Mouse (Mus musculus): ENCODE data around the gene Arfip1. TPM values are rescaled to one million over a fixed set of nuclear protein-coding genes. Genes with fewer than 3 reads are reported as not detected.
A peak's percentile ranks its signal among the peaks of the same experiment; 100 is the strongest.

Arfip1 gene
- polyA plus RNA-seq, 1 experiment = 26.6 TPM

- no peak for TF ChIP-seq GATA1 (IDR thresholded peaks at IDR 0.05; ENCODE audit: low read length)
Observed at GRCm38 (mm10) chr3:84479293-84480005, 103.0 kb downstream of the Arfip1 start.

- TF ChIP-seq GATA1 (IDR thresholded peaks at IDR 0.05; ENCODE audit: low read length) = no peak
Observed at GRCm38 (mm10) chr3:84478896-84479292, 103.5 kb downstream of the Arfip1 start.

- no peak for TF ChIP-seq GATA1 (IDR thresholded peaks at IDR 0.05; ENCODE audit: low read length)
Observed at GRCm38 (mm10) chr3:84478195-84478594, 104.2 kb downstream of the Arfip1 start.

GRCm38 (mm10) chr3:84477498-84477897 is 104.9 kb downstream of the Arfip1 start:
- TF ChIP-seq GATA1 (IDR thresholded peaks at IDR 0.05; ENCODE audit: low read length) = no peak

- no peak for TF ChIP-seq GATA1 (IDR thresholded peaks at IDR 0.05; ENCODE audit: low read length)
Observed at GRCm38 (mm10) chr3:84474981-84475775, 107.2 kb downstream of the Arfip1 start.

- TF ChIP-seq GATA1 (IDR thresholded peaks at IDR 0.05; ENCODE audit: low read length) = no peak
Observed at GRCm38 (mm10) chr3:84474398-84474797, 108.0 kb downstream of the Arfip1 start.

- TF ChIP-seq GATA1 (IDR thresholded peaks at IDR 0.05; ENCODE audit: low read length) = no peak
Observed at GRCm38 (mm10) chr3:84472955-84473354, 109.5 kb downstream of the Arfip1 start.

- no peak for TF ChIP-seq GATA1 (IDR thresholded peaks at IDR 0.05; ENCODE audit: low read length)
Observed at GRCm38 (mm10) chr3:84472527-84472926, 109.9 kb downstream of the Arfip1 start.

GRCm38 (mm10) chr3:84471146-84471545 is 111.3 kb downstream of the Arfip1 start:
- no peak for TF ChIP-seq GATA1 (IDR thresholded peaks at IDR 0.05; ENCODE audit: low read length)

GRCm38 (mm10) chr3:84468111-84468453 is 114.3 kb downstream of the Arfip1 start:
- TF ChIP-seq GATA1 (IDR thresholded peaks at IDR 0.05; ENCODE audit: low read length) = peak; percentile 60

- TF ChIP-seq GATA1 (IDR thresholded peaks at IDR 0.05; ENCODE audit: low read length) = no peak
Observed at GRCm38 (mm10) chr3:84467419-84468110, 114.9 kb downstream of the Arfip1 start.

- TF ChIP-seq GATA1 (IDR thresholded peaks at IDR 0.05; ENCODE audit: low read length) = no peak
Observed at GRCm38 (mm10) chr3:84465822-84466500, 116.5 kb downstream of the Arfip1 start.

GRCm38 (mm10) chr3:84461687-84462086 is 120.7 kb downstream of the Arfip1 start:
- TF ChIP-seq GATA1 (IDR thresholded peaks at IDR 0.05; ENCODE audit: low read length) = no peak

- TF ChIP-seq GATA1 (IDR thresholded peaks at IDR 0.05; ENCODE audit: low read length) = peak; percentile 74
Observed at GRCm38 (mm10) chr3:84460952-84461351, 121.5 kb downstream of the Arfip1 start.

- TF ChIP-seq GATA1 (IDR thresholded peaks at IDR 0.05; ENCODE audit: low read length) = no peak
Observed at GRCm38 (mm10) chr3:84460499-84460898, 121.9 kb downstream of the Arfip1 start.
